Mouse (Mus musculus): ENCODE measurements around the gene Olfr725. TPM values are rescaled to one million over a fixed set of nuclear protein-coding genes. Genes with fewer than 3 reads are reported as not detected.

The Olfr725 gene
- not detected in 2 replicates for polyA plus RNA-seq (2012; ENCODE audit: low replicate concordance)

GRCm38 (mm10) chr14:50040275-50040674 lies at the start of gene Olfr725:
Gene Olfr725 (minus strand): TSS chr14:50040375.

Other genes starting within 250 kb of the Olfr725 start
- not detected in 2 replicates for gene Olfr722, start 138.4 kb downstream of the Olfr725 start, polyA plus RNA-seq (2012; ENCODE audit: low replicate concordance)
- gene Olfr723, start 108.6 kb downstream of the Olfr725 start, polyA plus RNA-seq (2012; ENCODE audit: low replicate concordance) = not detected in 2 replicates
- not detected in 2 replicates for gene Olfr724, start 77.1 kb downstream of the Olfr725 start, polyA plus RNA-seq (2012; ENCODE audit: low replicate concordance)
- not detected in 2 replicates for gene Olfr726, start 50.6 kb upstream of the Olfr725 start, polyA plus RNA-seq (2012; ENCODE audit: low replicate concordance)
- gene Olfr727, start 82.8 kb upstream of the Olfr725 start, polyA plus RNA-seq (2012; ENCODE audit: low replicate concordance) = not detected in 2 replicates
- gene Olfr728, start 102.3 kb upstream of the Olfr725 start, polyA plus RNA-seq (2012; ENCODE audit: low replicate concordance) = not detected in 2 replicates
- gene Olfr729, start 112.5 kb upstream of the Olfr725 start, polyA plus RNA-seq (2012; ENCODE audit: low replicate concordance) = not detected in 2 replicates
- not detected in 2 replicates for gene Olfr730, start 147.8 kb upstream of the Olfr725 start, polyA plus RNA-seq (2012; ENCODE audit: low replicate concordance)
- gene Olfr731, start 201.5 kb upstream of the Olfr725 start, polyA plus RNA-seq (2012; ENCODE audit: low replicate concordance) = 0.05 TPM in 1 of 2 replicates, not detected in the other
- not detected in 2 replicates for gene Olfr732, start 243.8 kb upstream of the Olfr725 start, polyA plus RNA-seq (2012; ENCODE audit: low replicate concordance)